Mouse (Mus musculus): Measurements from ENCODE around the gene Gstp2. TPM values are rescaled to one million over a fixed set of nuclear protein-coding genes. Genes with fewer than 3 reads are reported as not detected.

The Gstp2 gene
- total RNA-seq, 2 experiments from 2014 or later, result 87.8 to 116 TPM

GRCm38 (mm10) chr19:4017921-4018587 lies 27.8 kb downstream of the Gstp2 start:
- DNase-seq (ENCODE audit: low spot score), result no peak
- intact Hi-C loops (cut with DNase I), result loop anchor here (5.0 kb wide), 1 partner anchor 209 kb away; no protein-coding TSS in a partner anchor

GRCm38 (mm10) chr19:4015635-4016034 lies 30.2 kb downstream of the Gstp2 start:
- DNase-seq (ENCODE audit: low spot score), result no peak
- intact Hi-C loops (cut with DNase I), result loop anchor here (5.0 kb wide), 1 partner anchor 212 kb away; no protein-coding TSS in a partner anchor

GRCm38 (mm10) chr19:4014802-4015201 lies 31.0 kb downstream of the Gstp2 start:
- intact Hi-C loops (cut with DNase I), result loop anchor here (5.0 kb wide), 1 partner anchor 212 kb away; no protein-coding TSS in a partner anchor
- no peak for DNase-seq (ENCODE audit: low spot score)

- intact Hi-C loops (cut with DNase I), result no loop called here
- no peak for DNase-seq (ENCODE audit: low spot score)
Measured at GRCm38 (mm10) chr19:4013066-4013465, 32.8 kb downstream of the Gstp2 start.

GRCm38 (mm10) chr19:4012432-4013022 lies 33.3 kb downstream of the Gstp2 start, which contains the start of gene Ndufv1:
Gene Ndufv1 (minus strand): TSS chr19:4012806.
- intact Hi-C loops (cut with DNase I), result loop anchor here (1.0 kb wide), 2 partner anchors 12 to 66 kb away; partner anchors contain the start of genes Gm49405 and Nudt8
- DNase-seq (ENCODE audit: low spot score), result peak; percentile 96

- intact Hi-C loops (cut with DNase I), result no loop called here
Measured at GRCm38 (mm10) chr19:4011086-4011485, 34.7 kb downstream of the Gstp2 start.

GRCm38 (mm10) chr19:4005971-4006370 lies 39.9 kb downstream of the Gstp2 start:
- intact Hi-C loops (cut with DNase I), result no loop called here
- no peak for DNase-seq (ENCODE audit: low spot score)

More at GRCm38 (mm10) chr19:4011086-4011485, 34.7 kb downstream of the Gstp2 start:
- DNase-seq (ENCODE audit: low spot score), result no peak

- intact Hi-C loops (cut with DNase I), result no loop called here
- DNase-seq (ENCODE audit: low spot score), result no peak
Measured at GRCm38 (mm10) chr19:4005091-4005490, 40.7 kb downstream of the Gstp2 start.

- intact Hi-C loops (cut with DNase I), result no loop called here
- DNase-seq (ENCODE audit: low spot score), result no peak
Measured at GRCm38 (mm10) chr19:4004331-4004730, 41.5 kb downstream of the Gstp2 start.

- intact Hi-C loops (cut with DNase I), result no loop called here
- DNase-seq (ENCODE audit: low spot score), result no peak
Measured at GRCm38 (mm10) chr19:4003641-4004040, 42.2 kb downstream of the Gstp2 start.

- DNase-seq (ENCODE audit: low spot score), result no peak
- intact Hi-C loops (cut with DNase I), result no loop called here
Measured at GRCm38 (mm10) chr19:4003112-4003511, 42.7 kb downstream of the Gstp2 start, which contains the start of gene Doc2g. Gene Doc2g (plus strand): TSS chr19:4003313.

- intact Hi-C loops (cut with DNase I), result no loop called here
- no peak for DNase-seq (ENCODE audit: low spot score)
Measured at GRCm38 (mm10) chr19:4001752-4002151, 44.1 kb downstream of the Gstp2 start.

- intact Hi-C loops (cut with DNase I), result loop anchor here (1.0 kb wide), 1 partner anchor 11 kb away; the partner anchor contains the start of gene Ndufv1
- DNase-seq (ENCODE audit: low spot score), result no peak
Measured at GRCm38 (mm10) chr19:4000949-4001525, 44.8 kb downstream of the Gstp2 start.

- intact Hi-C loops (cut with DNase I), result loop anchor here (1.0 kb wide), 1 partner anchor 12 kb away; the partner anchor contains the start of gene Ndufv1
- DNase-seq (ENCODE audit: low spot score), result peak; percentile 96
Measured at GRCm38 (mm10) chr19:4000119-4000900, 45.5 kb downstream of the Gstp2 start, which contains the start of the genes Nudt8 and Gm49405. Gene Nudt8 (plus strand): TSS chr19:4000580. Gene Gm49405 (plus strand): TSS chr19:4000626.

- intact Hi-C loops (cut with DNase I), result no loop called here
- DNase-seq (ENCODE audit: low spot score), result no peak
Measured at GRCm38 (mm10) chr19:3999121-3999730, 46.6 kb downstream of the Gstp2 start.

GRCm38 (mm10) chr19:3998335-3998734 lies 47.5 kb downstream of the Gstp2 start:
- intact Hi-C loops (cut with DNase I), result no loop called here

GRCm38 (mm10) chr19:3997231-3997630 lies 48.6 kb downstream of the Gstp2 start:
- intact Hi-C loops (cut with DNase I), result no loop called here

More at GRCm38 (mm10) chr19:3998335-3998734, 47.5 kb downstream of the Gstp2 start:
- no peak for DNase-seq (ENCODE audit: low spot score)

GRCm38 (mm10) chr19:3996747-3997146 lies 49.1 kb downstream of the Gstp2 start:
- no peak for DNase-seq (ENCODE audit: low spot score)
- intact Hi-C loops (cut with DNase I), result no loop called here

More at GRCm38 (mm10) chr19:3997231-3997630, 48.6 kb downstream of the Gstp2 start:
- DNase-seq (ENCODE audit: low spot score), result no peak

GRCm38 (mm10) chr19:3996106-3996505 lies 49.7 kb downstream of the Gstp2 start:
- intact Hi-C loops (cut with DNase I), result no loop called here

More at GRCm38 (mm10) chr19:3996106-3996505, 49.7 kb downstream of the Gstp2 start:
- DNase-seq (ENCODE audit: low spot score), result no peak

Data from heart, postnatal 25 days (tissue).